Mouse (Mus musculus): ENCODE measurements at regions not wholly inside any gene's neighbourhood (a gene's known extent, or its start where the extent isn't known, plus 50 kb on each side); places are given as distances from the start of the nearest gene placed in this dataset.

DNA sequence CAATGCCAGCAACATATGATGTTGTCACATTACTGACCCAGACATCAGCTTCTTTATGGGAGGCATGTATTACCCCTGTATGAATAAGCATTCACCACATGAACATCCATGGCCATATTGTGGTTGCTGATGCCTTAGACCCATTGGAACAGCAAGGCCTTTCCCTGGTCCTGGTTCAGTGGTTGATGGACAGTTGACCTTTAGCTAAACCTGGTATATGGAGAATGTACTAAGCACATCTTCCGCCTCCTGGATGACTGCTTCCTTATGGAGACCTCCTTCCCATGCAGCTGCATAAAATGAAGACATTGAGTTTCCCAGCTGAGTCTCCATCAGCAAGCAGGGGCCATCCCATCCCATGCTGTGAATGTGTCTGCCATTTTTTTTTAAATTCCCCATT lies 61.9 kb upstream of the Cwc22 start:
- TF ChIP-seq NRF1 (IDR thresholded peaks at IDR 0.05; ENCODE audit: insufficient read depth, low read depth, low read length, poor library complexity, severe bottlenecking), result no peak
- TF ChIP-seq CHD2 (IDR thresholded peaks at IDR 0.05; ENCODE audit: low read length), result no peak
- no peak for TF ChIP-seq NELFE (IDR thresholded peaks at IDR 0.05; ENCODE audit: low read depth, low read length)
- no peak for TF ChIP-seq CTCF (IDR thresholded peaks at IDR 0.05 in 2 of 3, conservative IDR thresholded peaks at IDR 0.05 in 1 of 3; ENCODE audit: control insufficient read depth in 1 of 3, insufficient read depth in 1 of 3, low read depth in 2 of 3, low read length in 3 of 3, poor library complexity in 1 of 3, severe bottlenecking in 1 of 3)
- TF ChIP-seq USF1 (IDR thresholded peaks at IDR 0.05; ENCODE audit: low read depth, low read length), result no peak
- TF ChIP-seq KAT2A (conservative IDR thresholded peaks at IDR 0.05; ENCODE audit: low read depth, low read length), result no peak
- TF ChIP-seq TCF12 (IDR thresholded peaks at IDR 0.05; ENCODE audit: low read depth, low read length), result no peak
- TF ChIP-seq MAFK (IDR thresholded peaks at IDR 0.05; ENCODE audit: borderline replicate concordance, low read depth, low read length), result no peak
